Mouse (Mus musculus) hindbrain, embryonic 13.5 days (tissue): Measurements from ENCODE around the gene Crip2. TPM values are rescaled to one million over a fixed set of nuclear protein-coding genes. Genes with fewer than 3 reads are reported as not detected.

Experiments used
- ATAC-seq: fragments of 200-750 bp; cut with Nextera tagmentation; 2 replicates; pipeline ENCODE4 v1.8.0; 2017; ENCODE audit warnings: moderate TSS enrichment; ENCODE audit not compliant: low FRiP score
- H3K27ac ChIP-seq: fragments of 300-500 bp; sonication (generic); 2 replicates; pipeline ENCODE4 v1.5.1; 2015; ENCODE audit warnings: inconsistent platforms, mild to moderate bottlenecking, moderate library complexity
- H3K27me3 ChIP-seq: fragments of 300-500 bp; sonication (generic); 2 replicates; pipeline ENCODE4 v1.6.1; 2015; ENCODE audit warnings: mild to moderate bottlenecking, inconsistent platforms
- H3K36me3 ChIP-seq: fragments of 300-500 bp; sonication (generic); 2 replicates; pipeline ENCODE4 v1.6.1; 2015; ENCODE audit warnings: mild to moderate bottlenecking, inconsistent platforms
- H3K4me1 ChIP-seq: fragments of 300-500 bp; sonication (generic); replicated peaks from 2 replicates; pipeline ENCODE4 v1.6.1; 2015; ENCODE audit warnings: inconsistent platforms
- H3K4me2 ChIP-seq: fragments of 300-500 bp; sonication (generic); 2 replicates; pipeline ENCODE4 v1.6.1; 2015; ENCODE audit warnings: inconsistent platforms, mild to moderate bottlenecking, moderate library complexity
- H3K4me3 ChIP-seq: fragments of 300-500 bp; sonication (generic); 2 replicates; pipeline ENCODE4 v1.5.1; 2015; ENCODE audit warnings: mild to moderate bottlenecking, inconsistent platforms
- H3K9ac ChIP-seq: fragments of 300-500 bp; sonication (generic); 2 replicates; pipeline ENCODE4 v1.6.1; 2015; ENCODE audit warnings: mild to moderate bottlenecking, inconsistent platforms
- H3K9me3 ChIP-seq: fragments of 300-500 bp; sonication (generic); 2 replicates; pipeline ENCODE4 v1.6.1; 2016; ENCODE audit warnings: inconsistent platforms
- WGBS: fragments of 180-500 bp; shearing (Covaris S2); methylation state at CpG from one replicate; pipeline ENCODE4 v1.1.7; 2015; 5-methylcytosine and 5-hydroxymethylcytosine counted together
- polyA plus RNA-seq: library from polyadenylated mRNA; unstranded; fragments of >200 nt; fragmentation: Nextera tagmentation; extraction: Ambion mirVana; gene quantifications from 2 replicates; pipeline ENCODE4 v1.2.1, GENCODE M21; 2015

The Crip2 gene
- polyA plus RNA-seq, 1 experiment from 2014 or later, result 347 TPM

GRCm38 (mm10) chr12:113151661-113152271 lies 11.7 kb downstream of the Crip2 start:
- H3K27ac ChIP-seq, result no peak overlapping the region
- peak overlapping the region; percentile 35 for H3K4me3 ChIP-seq
- H3K4me2 ChIP-seq, result peak overlapping the region; percentile 61
- no peak for ATAC-seq
- H3K36me3 ChIP-seq, result no peaks in the 10 kb centered on the region
- H3K9ac ChIP-seq, result peak overlapping the region; percentile 56
- 1% methylated on average over 36 of the region's 36 CpGs for WGBS
- H3K9me3 ChIP-seq, result no peaks in the 10 kb centered on the region
- peaks cover 53% of the 10 kb centered on the region for H3K27me3 ChIP-seq
- H3K4me1 ChIP-seq, result peaks cover 47% of the 10 kb centered on the region

DNA sequence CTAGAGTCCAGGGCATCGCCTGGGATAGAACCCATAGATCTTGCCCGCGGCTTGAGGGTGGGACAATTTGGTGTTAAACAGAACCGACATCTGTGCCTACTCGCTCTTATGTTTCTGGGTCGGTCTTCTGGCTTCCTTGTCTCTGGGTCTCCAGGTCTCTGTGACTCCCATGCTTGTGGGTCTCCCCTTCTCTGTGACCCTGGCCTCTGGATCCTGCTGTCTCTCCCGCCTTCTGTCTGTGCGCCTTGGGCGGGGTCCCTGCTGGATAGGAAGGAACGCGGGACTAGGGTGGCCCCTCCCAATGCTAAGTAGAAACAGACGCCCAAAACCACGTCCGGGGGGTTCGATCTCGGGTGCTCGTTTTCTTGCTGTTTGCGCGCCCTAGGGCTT lies 12.2 kb downstream of the Crip2 start:
- WGBS, result 26% methylated on average over 19 of the region's 19 CpGs
- Histone ChIP-seq H3K4me2 (peak overlapping the region; percentile 61), H3K27ac (no peak overlapping the region), H3K4me3 (peak overlapping the region; percentile 35), H3K9me3 (no peaks in the 10 kb centered on the region), H3K9ac (peak overlapping the region; percentile 56; the same call in 1 of the 2 replicates), H3K36me3 (no peaks in the 10 kb centered on the region), H3K27me3 (peaks cover 53% of the 10 kb centered on the region), H3K4me1 (peaks cover 48% of the 10 kb centered on the region)
- no peak for ATAC-seq

DNA sequence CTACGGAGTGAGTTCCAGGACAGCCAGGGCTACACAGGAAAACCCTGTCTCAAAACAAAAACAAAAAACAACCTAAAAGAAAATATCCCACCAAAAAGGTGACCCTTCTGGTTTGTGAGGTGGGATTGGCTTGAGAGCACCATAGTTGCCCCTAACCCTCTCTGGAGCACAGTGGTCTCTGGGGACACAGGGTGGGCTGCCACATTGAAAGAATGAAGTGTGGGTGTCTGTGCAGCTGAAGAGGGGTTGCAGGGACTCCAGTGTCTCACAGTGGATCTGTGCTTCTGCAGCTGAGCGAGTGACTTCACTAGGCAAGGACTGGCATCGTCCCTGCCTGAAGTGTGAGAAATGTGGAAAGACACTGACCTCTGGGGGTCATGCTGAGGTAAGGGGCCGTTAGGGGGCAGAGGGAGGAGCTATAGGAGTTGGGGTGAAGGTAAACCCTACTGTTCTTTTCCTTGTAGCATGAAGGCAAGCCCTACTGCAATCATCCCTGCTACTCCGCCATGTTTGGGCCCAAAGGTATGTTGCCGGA lies 13.0 kb downstream of the Crip2 start:
- Histone ChIP-seq H3K27me3 (peaks cover 53% of the 10 kb centered on the region), H3K9me3 (no peaks in the 10 kb centered on the region), H3K9ac (no peak overlapping the region), H3K4me2 (no peak overlapping the region), H3K36me3 (no peaks in the 10 kb centered on the region), H3K4me3 (no peak overlapping the region), H3K27ac (no peak overlapping the region), H3K4me1 (peaks cover 42% of the 10 kb centered on the region)
- WGBS, result 81% methylated on average over 6 of the region's 6 CpGs
- no peak for ATAC-seq

GRCm38 (mm10) chr12:113153971-113154370 lies 13.9 kb downstream of the Crip2 start:
- Histone ChIP-seq H3K27ac (no peak overlapping the region), H3K9ac (no peak overlapping the region), H3K27me3 (peaks cover 47% of the 10 kb centered on the region), H3K4me2 (no peak overlapping the region), H3K9me3 (no peaks in the 10 kb centered on the region), H3K4me1 (peaks cover 35% of the 10 kb centered on the region), H3K36me3 (no peaks in the 10 kb centered on the region), H3K4me3 (no peak overlapping the region)
- WGBS, result 94% methylated on average over 7 of the region's 7 CpGs
- no peak for ATAC-seq

- Histone ChIP-seq H3K9ac (peak overlapping the region; percentile 69), H3K9me3 (no peaks in the 10 kb centered on the region), H3K27me3 (peaks cover 47% of the 10 kb centered on the region), H3K4me3 (peak overlapping the region; percentile 38; the same call in 1 of the 2 replicates), H3K27ac (0 out of 2 replicates have a peak overlapping the region, but pooled peaks have one; percentile 56), H3K36me3 (no peaks in the 10 kb centered on the region), H3K4me2 (peak overlapping the region; percentile 62), H3K4me1 (peaks cover 33% of the 10 kb centered on the region)
- WGBS, result 86% methylated on average over 6 of the region's 6 CpGs
- no peak for ATAC-seq
Observed at GRCm38 (mm10) chr12:113154747-113155075, 14.7 kb downstream of the Crip2 start.

GRCm38 (mm10) chr12:113155076-113155771 lies 15.2 kb downstream of the Crip2 start:
- peak; percentile 9; the same call in 1 of the 2 replicates for ATAC-seq
- H3K9ac ChIP-seq, result peak overlapping the region; percentile 69
- H3K4me1 ChIP-seq, result peaks cover 33% of the 10 kb centered on the region

GRCm38 (mm10) chr12:113155887-113156539 lies 16.0 kb downstream of the Crip2 start, which contains the start of gene Tedc1:
Tedc1 (plus strand) TSS chr12:113156421.
- peak within 1 kb of the TSS; percentile 70 for H3K9ac ChIP-seq
- under 1% methylated on average over 46 of the region's 46 CpGs for WGBS
- H3K27ac ChIP-seq, result peak within 1 kb of the TSS; percentile 56
- H3K4me2 ChIP-seq, result peak within 1 kb of the TSS; percentile 93
- peak; percentile 96 for ATAC-seq
- peaks cover 35% of the 10 kb centered on the region for H3K27me3 ChIP-seq
- H3K4me3 ChIP-seq, result peak within 1 kb of the TSS; percentile 62
- H3K4me1 ChIP-seq, result peaks cover 33% of the 10 kb centered on the region
- H3K9me3 ChIP-seq, result no peaks in the 10 kb centered on the region
- H3K36me3 ChIP-seq, result no peaks in the 10 kb centered on the region

More at GRCm38 (mm10) chr12:113155076-113155771, 15.2 kb downstream of the Crip2 start:
- no peaks in the 10 kb centered on the region for H3K36me3 ChIP-seq
- peak overlapping the region; percentile 38 for H3K4me3 ChIP-seq
- WGBS, result 4% methylated on average over 32 of the region's 32 CpGs
- H3K27me3 ChIP-seq, result peaks cover 42% of the 10 kb centered on the region
- no peaks in the 10 kb centered on the region for H3K9me3 ChIP-seq
- H3K4me2 ChIP-seq, result peak overlapping the region; percentile 62
- H3K27ac ChIP-seq, result peak overlapping the region; percentile 56

DNA sequence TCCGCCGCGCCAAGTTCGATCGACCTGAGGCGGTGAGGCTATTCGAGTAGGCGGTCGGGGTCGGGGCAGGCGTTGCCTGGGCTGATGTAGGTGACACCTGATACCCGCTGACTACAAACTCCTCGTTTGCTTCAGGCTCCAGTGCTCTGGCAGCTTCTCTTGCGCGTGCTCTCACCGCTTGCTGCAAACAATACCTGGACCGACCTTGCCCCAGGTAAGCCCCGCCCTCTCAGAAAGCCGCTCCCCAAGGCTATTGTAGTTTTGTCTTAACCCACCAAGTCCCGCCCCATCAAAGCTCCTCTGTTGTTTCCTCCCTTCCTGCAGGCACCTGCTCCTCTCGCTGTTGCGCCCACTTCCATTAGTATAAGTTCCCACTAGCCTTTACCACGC lies 16.5 kb downstream of the Crip2 start:
- Histone ChIP-seq H3K27me3 (peaks cover 29% of the 10 kb centered on the region), H3K4me1 (peaks cover 31% of the 10 kb centered on the region), H3K4me2 (peak overlapping the region; percentile 93), H3K36me3 (0 out of 2 replicates have a peak, but pooled peaks cover 4% of the 10 kb centered on the region), H3K9ac (peak overlapping the region; percentile 70), H3K4me3 (peak overlapping the region; percentile 62), H3K27ac (peak overlapping the region; percentile 37; the same call in 1 of the 2 replicates), H3K9me3 (no peaks in the 10 kb centered on the region)
- under 1% methylated on average over 23 of the region's 23 CpGs for WGBS
- ATAC-seq, result no peak

- H3K4me1 ChIP-seq, result peaks cover 26% of the 10 kb centered on the region
- 31% methylated on average over 8 of the region's 8 CpGs for WGBS
- H3K9ac ChIP-seq, result peak overlapping the region; percentile 70
- peak overlapping the region; percentile 62 for H3K4me3 ChIP-seq
- H3K4me2 ChIP-seq, result peak overlapping the region; percentile 93
- H3K27me3 ChIP-seq, result peaks cover 25% of the 10 kb centered on the region
- H3K36me3 ChIP-seq, result 0 out of 2 replicates have a peak, but pooled peaks cover 6% of the 10 kb centered on the region
- no peak overlapping the region for H3K27ac ChIP-seq
- H3K9me3 ChIP-seq, result no peaks in the 10 kb centered on the region
- no peak for ATAC-seq
Observed at GRCm38 (mm10) chr12:113157002-113157401, 17.0 kb downstream of the Crip2 start.

GRCm38 (mm10) chr12:113157521-113157920 lies 17.5 kb downstream of the Crip2 start:
- Histone ChIP-seq H3K4me3 (no peak overlapping the region), H3K27me3 (peaks cover 19% of the 10 kb centered on the region), H3K36me3 (0 out of 2 replicates have a peak, but pooled peaks cover 6% of the 10 kb centered on the region), H3K4me2 (peak overlapping the region; percentile 93; the same call in 1 of the 2 replicates), H3K4me1 (peaks cover 23% of the 10 kb centered on the region), H3K9ac (peak overlapping the region; percentile 24; the same call in 1 of the 2 replicates), H3K27ac (no peak overlapping the region), H3K9me3 (no peaks in the 10 kb centered on the region)
- 93% methylated on average over 8 of the region's 8 CpGs for WGBS
- ATAC-seq, result no peak

GRCm38 (mm10) chr12:113157971-113158370 lies 17.9 kb downstream of the Crip2 start:
- peaks cover 24% of the 10 kb centered on the region for H3K4me1 ChIP-seq

DNA sequence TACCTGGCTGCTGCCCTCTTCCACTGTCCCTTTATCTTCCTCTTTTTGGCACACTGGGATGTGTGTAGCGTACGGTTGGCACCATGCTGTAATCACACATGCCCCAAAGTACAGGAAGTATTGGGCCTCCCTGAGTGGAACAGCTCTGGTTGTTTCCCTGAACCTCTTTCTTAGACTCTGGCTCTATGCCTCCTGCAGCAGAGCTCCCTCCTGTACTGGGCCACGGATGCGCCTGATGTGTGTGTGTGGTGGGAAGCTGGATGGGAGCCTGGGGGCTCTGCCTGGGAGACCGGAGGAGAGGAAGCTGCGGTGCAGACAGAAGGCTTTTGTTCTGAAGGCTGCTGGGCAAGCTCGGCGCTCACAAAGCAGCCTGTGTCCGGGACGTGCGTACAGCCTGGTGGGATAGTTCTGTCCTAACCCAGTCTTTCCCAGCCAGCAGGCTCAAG lies 23.5 kb downstream of the Crip2 start:
- Histone ChIP-seq H3K36me3 (peaks cover 17% of the 10 kb centered on the region; the same call in 1 of the 2 replicates), H3K27me3 (no peaks in the 10 kb centered on the region), H3K4me2 (no peak overlapping the region), H3K9ac (peak overlapping the region; percentile 21; the same call in 1 of the 2 replicates), H3K4me1 (peaks cover 12% of the 10 kb centered on the region), H3K9me3 (no peaks in the 10 kb centered on the region), H3K4me3 (no peak overlapping the region), H3K27ac (peak overlapping the region; percentile 85)
- WGBS, result 66% methylated on average over 11 of the region's 11 CpGs
- ATAC-seq, result peak; percentile 75

More at GRCm38 (mm10) chr12:113157971-113158370, 17.9 kb downstream of the Crip2 start:
- H3K27ac ChIP-seq, result no peak overlapping the region
- WGBS, result 94% methylated on average over 8 of the region's 8 CpGs
- H3K9ac ChIP-seq, result peak overlapping the region; percentile 24; the same call in 1 of the 2 replicates
- no peak overlapping the region for H3K4me3 ChIP-seq
- H3K9me3 ChIP-seq, result no peaks in the 10 kb centered on the region
- peaks cover 7% of the 10 kb centered on the region; the same call in 1 of the 2 replicates for H3K36me3 ChIP-seq
- H3K27me3 ChIP-seq, result peaks cover 15% of the 10 kb centered on the region
- no peak for ATAC-seq
- no peak overlapping the region for H3K4me2 ChIP-seq
